Mouse (Mus musculus): ENCODE data around the gene Dolk.

- peak; percentile 44 for TF ChIP-seq CTCF (IDR thresholded peaks at IDR 0.05; ENCODE audit: low read depth)
- no peak for TF ChIP-seq EP300 (IDR thresholded peaks at IDR 0.05; ENCODE audit: low read depth)
These were observed 13.4 kb upstream of the Dolk start for GRCm38 (mm10) chr2:30299525-30299924.
